Mouse (Mus musculus): ENCODE measurements around the gene 6430548M08Rik.

DNA sequence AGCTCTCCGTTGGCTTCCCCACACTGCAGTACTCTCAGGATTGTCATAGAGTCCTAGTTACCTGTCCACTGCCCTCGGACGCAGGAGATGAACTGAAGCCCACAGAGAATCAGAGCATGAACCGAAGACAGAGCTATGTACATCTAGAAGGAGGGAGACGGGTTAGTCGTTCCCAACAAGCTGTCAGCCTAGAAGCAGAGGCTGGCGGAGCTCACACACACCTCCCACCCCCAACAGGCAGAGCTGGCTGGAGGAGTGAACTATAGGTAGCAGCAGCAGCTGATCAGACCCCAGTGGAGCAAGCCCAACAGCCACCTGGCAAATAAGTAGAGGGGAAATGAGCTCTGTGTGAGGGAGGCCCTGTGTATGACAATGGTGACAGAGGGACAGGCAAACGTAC, 29.2 kb upstream of the 6430548M08Rik start:
- TF ChIP-seq GATA1 (IDR thresholded peaks at IDR 0.05; ENCODE audit: borderline replicate concordance, low read length) (no peak), FLI1 (IDR thresholded peaks at IDR 0.05; ENCODE audit: low read length) (no peak)
